Mouse (Mus musculus) brown adipose tissue, adult 24 weeks (tissue): Measurements from ENCODE around the gene Rfxap. TPM values are rescaled to one million over a fixed set of nuclear protein-coding genes. Genes with fewer than 3 reads are reported as not detected.

ENCODE experiments used
- H3K27ac ChIP-seq: fragments of 200-500 bp; replicated peaks from 2 replicates; pipeline ENCODE4 v1.5.1; 2012; ENCODE audit warnings: low read depth, mild to moderate bottlenecking, low read length
- H3K4me1 ChIP-seq: fragments of 200-500 bp; 2 replicates; pipeline ENCODE4 v1.6.1; 2012; ENCODE audit warnings: low read length, mixed read lengths; ENCODE audit not compliant: control insufficient read depth, insufficient read depth, insufficient read length
- H3K4me3 ChIP-seq: fragments of 200-500 bp; 2 replicates; pipeline ENCODE4 v1.5.1; 2012; ENCODE audit warnings: low read depth, mild to moderate bottlenecking, low read length, moderate library complexity; ENCODE audit not compliant: insufficient read depth
- polyA plus RNA-seq: library from polyadenylated mRNA; stranded (reverse); fragments of >200 nt; gene quantifications from 2 replicates; pipeline ENCODE4 v1.2.4, GENCODE M21; 2012; ENCODE audit not compliant: missing spikeins, insufficient read depth, insufficient read length

The Rfxap gene
- 13.2 and 21.0 TPM in 2 replicates for polyA plus RNA-seq

DNA sequence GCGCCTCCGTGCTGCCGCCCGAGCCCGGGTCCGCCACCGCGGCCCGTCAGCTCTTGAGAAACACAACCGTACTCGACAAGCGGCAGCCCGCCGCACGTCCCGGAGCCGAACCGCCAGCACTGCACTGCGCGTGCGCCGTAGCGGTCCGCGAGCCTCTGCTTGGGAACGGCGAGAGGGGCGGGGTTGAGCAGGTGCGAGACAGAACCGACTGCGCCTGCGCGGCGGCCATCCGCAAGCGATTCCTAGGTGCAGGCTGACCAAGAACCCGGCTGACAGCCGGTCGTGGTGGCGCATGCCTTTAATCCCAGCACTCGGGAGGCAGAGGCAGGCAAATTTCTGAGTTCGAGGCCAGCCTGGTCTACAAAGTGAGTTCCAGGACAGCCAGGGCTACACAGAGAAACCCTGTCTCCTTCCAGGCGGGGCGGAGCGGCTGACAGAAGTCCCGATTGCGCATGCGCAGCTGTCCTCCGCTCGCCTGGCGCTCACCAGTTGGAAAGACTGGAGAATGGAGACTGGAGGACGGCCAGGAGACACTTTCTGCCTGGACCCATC is at the start of gene Rfxap:
Gene Rfxap, minus strand, starts transcription at position 126 of the 552 bp plus-strand sequence.
- Histone ChIP-seq H3K27ac (peak within 1 kb of the TSS; percentile 82), H3K4me1 (0 out of 2 replicates have a peak, but pooled peaks cover 3% of the 10 kb centered on the region), H3K4me3 (peak within 1 kb of the TSS; percentile 94)

GRCm38 (mm10) chr3:54835421-54835820 is 27.8 kb upstream of the Rfxap start:
- H3K4me1 ChIP-seq = no peaks in the 10 kb centered on the region
- no peak overlapping the region for H3K27ac ChIP-seq
- H3K4me3 ChIP-seq = no peak overlapping the region

- Histone ChIP-seq H3K4me3 (no peak overlapping the region), H3K27ac (no peak overlapping the region), H3K4me1 (no peaks in the 10 kb centered on the region)
Measured at GRCm38 (mm10) chr3:54832491-54832890, 24.9 kb upstream of the Rfxap start.

- no peak overlapping the region for H3K4me3 ChIP-seq
- no peak overlapping the region for H3K27ac ChIP-seq
- H3K4me1 ChIP-seq = no peaks in the 10 kb centered on the region
Measured at GRCm38 (mm10) chr3:54822526-54822925, 14.9 kb upstream of the Rfxap start.

GRCm38 (mm10) chr3:54815292-54815691 is 7.7 kb upstream of the Rfxap start:
- H3K4me3 ChIP-seq = no peak overlapping the region
- H3K4me1 ChIP-seq = no peaks in the 10 kb centered on the region
- no peak overlapping the region for H3K27ac ChIP-seq

- H3K4me1 ChIP-seq = no peaks in the 10 kb centered on the region
- no peak overlapping the region for H3K4me3 ChIP-seq
- H3K27ac ChIP-seq = no peak overlapping the region
Measured at GRCm38 (mm10) chr3:54814622-54815021, 7.0 kb upstream of the Rfxap start.

DNA sequence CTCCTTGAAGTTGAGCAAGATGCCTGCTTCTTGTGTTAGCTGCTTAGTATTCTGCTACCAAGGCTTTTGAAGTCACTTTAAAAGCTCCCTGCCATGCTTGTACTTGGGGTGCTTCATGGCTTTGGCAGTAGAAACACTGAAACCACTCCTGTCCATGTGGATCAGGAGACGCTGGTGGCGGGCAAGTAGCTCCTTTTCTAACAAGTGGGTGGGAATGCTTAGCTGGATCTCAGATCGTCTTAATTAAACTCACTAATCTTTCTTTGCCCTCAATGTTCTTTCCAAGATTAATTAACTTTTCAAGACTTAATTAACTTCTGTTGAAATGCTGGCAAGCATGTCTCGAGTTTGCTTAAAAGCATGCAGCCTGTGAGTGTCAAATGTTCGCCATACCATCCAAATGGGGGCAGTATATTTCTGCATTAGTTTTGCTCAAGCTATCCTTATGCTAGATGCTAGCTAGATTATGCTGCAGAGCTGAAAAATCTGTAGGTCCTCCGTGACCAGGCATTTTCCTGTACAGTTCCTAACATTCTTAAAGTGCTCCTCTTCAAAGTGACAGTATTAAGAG is 5.9 kb upstream of the Rfxap start:
- Histone ChIP-seq H3K27ac (no peak overlapping the region), H3K4me3 (no peak overlapping the region), H3K4me1 (no peaks in the 10 kb centered on the region)

DNA sequence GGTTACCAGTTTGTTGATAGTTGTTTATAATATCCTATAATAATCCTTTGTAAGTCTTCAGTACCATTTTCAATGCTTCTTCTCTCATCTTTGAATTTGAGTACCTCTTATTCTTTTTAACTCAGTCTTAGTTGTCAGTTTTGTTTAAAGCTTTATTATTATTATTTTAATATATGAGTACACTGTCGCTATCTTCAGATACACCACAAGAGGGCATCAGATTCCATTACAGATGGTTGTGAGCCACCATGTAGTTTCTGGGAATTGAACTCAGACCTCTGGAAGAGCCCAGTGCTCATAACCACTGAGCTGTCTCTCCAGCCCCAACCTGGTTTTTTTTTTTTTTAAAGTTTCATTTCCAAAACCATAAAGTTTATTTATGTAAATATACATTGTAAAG is 4.0 kb upstream of the Rfxap start:
- no peaks in the 10 kb centered on the region for H3K4me1 ChIP-seq
- H3K4me3 ChIP-seq = no peak overlapping the region
- H3K27ac ChIP-seq = no peak overlapping the region

GRCm38 (mm10) chr3:54809111-54809510 is 1.5 kb upstream of the Rfxap start:
- H3K27ac ChIP-seq = no peak overlapping the region
- H3K4me3 ChIP-seq = no peak overlapping the region
- 0 out of 2 replicates have a peak, but pooled peaks cover 3% of the 10 kb centered on the region for H3K4me1 ChIP-seq

GRCm38 (mm10) chr3:54807061-54807661 is 430 bp downstream of the Rfxap start:
- 0 out of 2 replicates have a peak, but pooled peaks cover 3% of the 10 kb centered on the region for H3K4me1 ChIP-seq
- peak overlapping the region; percentile 94 for H3K4me3 ChIP-seq
- peak overlapping the region; percentile 82 for H3K27ac ChIP-seq

DNA sequence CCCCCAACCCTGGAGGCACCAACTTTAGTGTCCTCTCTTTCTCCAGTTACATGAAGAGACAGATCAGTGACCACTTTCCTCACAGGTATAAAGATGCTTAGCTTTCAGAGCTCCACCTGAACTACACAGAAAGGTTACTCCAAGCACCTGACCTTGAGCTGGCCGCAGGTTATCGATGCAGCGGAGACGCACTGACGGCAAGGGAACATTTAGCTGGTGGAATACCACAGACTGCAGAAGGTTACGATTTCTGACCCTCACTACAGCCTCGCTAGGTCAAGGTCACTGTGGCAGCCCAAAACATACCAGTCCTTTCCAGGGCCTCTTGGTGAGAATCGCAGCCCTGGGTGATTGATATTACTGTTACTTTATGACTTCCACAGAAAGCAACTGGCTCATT is 3.9 kb downstream of the Rfxap start:
- H3K4me3 ChIP-seq = no peak overlapping the region
- H3K27ac ChIP-seq = no peak overlapping the region
- 0 out of 2 replicates have a peak, but pooled peaks cover 3% of the 10 kb centered on the region for H3K4me1 ChIP-seq

DNA sequence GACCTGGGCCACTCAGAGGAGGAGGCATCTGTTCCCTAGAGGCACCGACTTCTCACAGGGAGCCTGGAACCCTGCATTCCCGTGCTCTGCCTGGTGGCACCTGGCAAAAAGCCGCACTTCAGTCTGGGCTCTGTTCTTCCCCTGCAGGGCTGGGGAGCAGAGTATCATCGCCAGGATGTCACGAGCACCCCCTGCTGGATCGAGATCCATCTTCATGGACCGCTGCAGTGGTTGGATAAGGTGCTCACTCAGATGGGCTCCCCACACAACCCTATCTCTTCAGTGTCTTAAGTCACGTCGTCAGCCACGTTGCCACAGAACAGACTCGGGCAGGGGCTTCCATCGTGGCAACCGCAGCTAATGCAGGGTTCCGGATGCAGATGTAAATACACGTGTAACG is 10.4 kb downstream of the Rfxap start:
- no peak overlapping the region for H3K27ac ChIP-seq

DNA sequence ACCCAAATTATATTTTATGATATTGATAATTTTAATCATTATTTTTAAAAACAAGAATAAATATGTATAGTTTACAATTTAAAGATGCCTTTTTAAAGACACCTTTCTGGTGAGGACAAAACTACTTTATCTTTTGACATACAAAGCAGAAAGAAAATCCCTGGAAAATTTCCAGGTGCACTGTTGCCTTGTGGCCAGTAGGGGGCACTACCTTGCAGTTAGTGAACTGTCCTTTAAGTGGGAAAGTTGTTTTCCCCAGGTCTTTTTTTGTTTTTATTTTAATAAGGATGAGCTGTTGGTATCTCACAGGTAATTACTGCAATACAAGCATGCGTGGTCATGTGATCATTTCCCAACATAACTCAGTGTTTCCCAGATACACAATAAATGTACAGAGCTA is 11.8 kb downstream of the Rfxap start:
- Histone ChIP-seq H3K27ac (no peak overlapping the region), H3K4me1 (no peaks in the 10 kb centered on the region), H3K4me3 (no peak overlapping the region)

More for the DNA sequence above, 10.4 kb downstream of the Rfxap start:
- no peaks in the 10 kb centered on the region for H3K4me1 ChIP-seq
- no peak overlapping the region for H3K4me3 ChIP-seq

DNA sequence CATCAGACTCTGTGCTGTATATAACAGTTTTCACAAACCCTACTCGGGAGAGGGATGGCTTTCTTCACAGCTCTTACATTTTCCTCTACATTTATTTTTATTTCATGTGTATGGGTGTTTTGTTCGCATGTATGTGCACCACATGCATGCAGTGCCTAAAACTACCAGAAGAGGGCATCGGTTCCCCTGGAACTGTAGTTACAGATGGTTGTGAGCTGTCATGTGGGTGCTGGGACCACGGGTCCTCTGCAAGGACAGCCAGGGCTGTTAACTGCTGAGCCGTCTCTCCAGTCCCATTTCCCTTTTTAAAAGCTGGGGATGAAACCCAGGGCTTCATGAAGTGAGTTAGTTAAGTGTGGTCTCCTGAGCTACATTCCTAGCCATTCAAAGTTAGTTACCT is 12.2 kb downstream of the Rfxap start:
- H3K4me3 ChIP-seq = no peak overlapping the region
- H3K4me1 ChIP-seq = no peaks in the 10 kb centered on the region
- no peak overlapping the region for H3K27ac ChIP-seq

- H3K4me1 ChIP-seq = no peaks in the 10 kb centered on the region
- no peak overlapping the region for H3K27ac ChIP-seq
- no peak overlapping the region for H3K4me3 ChIP-seq
Measured at GRCm38 (mm10) chr3:54793762-54794161, 13.8 kb downstream of the Rfxap start.
